Mouse (Mus musculus) spleen, embryonic (tissue): ENCODE measurements around the gene Chrdl1.

Source experiments
- CTCF ChIA-PET: fragments of 350-600 bp; sonication (Branson Sonifier 250); formaldehyde crosslinking; loops from one replicate; lab custom pipeline; 2022; lab: Charles Lee

Chrdl1 gene

GRCm38 (mm10) chrX:143393791-143394369 is at the start of gene Chrdl1:
TSS of gene Chrdl1 (minus strand) at chrX:143394262.
- CTCF ChIA-PET: no interaction called here

GRCm38 (mm10) chrX:143442638-143443037 is 48.6 kb upstream of the Chrdl1 start:
- CTCF ChIA-PET: no interaction called here

- CTCF ChIA-PET: no interaction called here
These were observed 10.5 kb upstream of the Chrdl1 start for GRCm38 (mm10) chrX:143404601-143405000.

GRCm38 (mm10) chrX:143366256-143366959 is 27.7 kb downstream of the Chrdl1 start:
- CTCF ChIA-PET: no interaction called here

GRCm38 (mm10) chrX:143347227-143347626 is 46.8 kb downstream of the Chrdl1 start:
- CTCF ChIA-PET: no interaction called here

- CTCF ChIA-PET: no interaction called here
These were observed 47.3 kb downstream of the Chrdl1 start for GRCm38 (mm10) chrX:143346739-143347138.

- CTCF ChIA-PET: no interaction called here
These were observed 49.3 kb downstream of the Chrdl1 start for GRCm38 (mm10) chrX:143344509-143345495.

- CTCF ChIA-PET: no interaction called here
These were observed 55.9 kb downstream of the Chrdl1 start for GRCm38 (mm10) chrX:143338156-143338555.

GRCm38 (mm10) chrX:143337561-143337960 is 56.5 kb downstream of the Chrdl1 start:
- CTCF ChIA-PET: no interaction called here

- CTCF ChIA-PET: no interaction called here
These were observed 57.4 kb downstream of the Chrdl1 start for GRCm38 (mm10) chrX:143336661-143337060.

- CTCF ChIA-PET: no interaction called here
These were observed 58.2 kb downstream of the Chrdl1 start for GRCm38 (mm10) chrX:143335846-143336245.

- CTCF ChIA-PET: no interaction called here
These were observed 80.9 kb downstream of the Chrdl1 start for GRCm38 (mm10) chrX:143313166-143313565.

GRCm38 (mm10) chrX:143294726-143295125 is 99.3 kb downstream of the Chrdl1 start:
- CTCF ChIA-PET: no interaction called here

- CTCF ChIA-PET: no interaction called here
These were observed 118.9 kb downstream of the Chrdl1 start for GRCm38 (mm10) chrX:143275202-143275601.

GRCm38 (mm10) chrX:143250709-143251108 is 143.4 kb downstream of the Chrdl1 start:
- CTCF ChIA-PET: interaction anchor here (0.7 kb wide), 1 partner anchor 55 kb away, joined by 11 read pairs; no protein-coding TSS in a partner anchor
